Mouse (Mus musculus) kidney, adult 8-10 months (tissue): ENCODE results near the gene Defb18.
"Not testable (repeated sequence)": the region's sequence is repeated elsewhere in the genome, so short reads cannot be mapped to it uniquely, and the experiment has no call there.

Experiments
- DNase-seq, 2 experiments: peaks; one replicate each; pipeline ENCODE4 v3.0.0; 2022

Defb18 gene

GRCm38 (mm10) chr1:18237343-18237742, at the start of gene Defb18:
Gene Defb18 (minus strand): TSS chr1:18237443.
- no peak for DNase-seq

- no peak for DNase-seq
Measured at GRCm38 (mm10) chr1:18271095-18271494, 33.9 kb upstream of the Defb18 start.

- no peak for DNase-seq
Measured at GRCm38 (mm10) chr1:18268845-18269244, 31.6 kb upstream of the Defb18 start.

GRCm38 (mm10) chr1:18265038-18265437, 27.8 kb upstream of the Defb18 start, which contains the start of gene Defb41:
Gene Defb41 (minus strand): TSS chr1:18265138.
- no peak for DNase-seq

GRCm38 (mm10) chr1:18245801-18246580, 8.7 kb upstream of the Defb18 start:
- DNase-seq: not testable (repeated sequence)

- no peak for DNase-seq
Measured at GRCm38 (mm10) chr1:18223385-18223945, 13.8 kb downstream of the Defb18 start.

- no peak for DNase-seq
Measured at GRCm38 (mm10) chr1:18191719-18192118, 45.5 kb downstream of the Defb18 start.

GRCm38 (mm10) chr1:18190714-18191712, 46.2 kb downstream of the Defb18 start:
- no peak for DNase-seq
